Mouse (Mus musculus): ENCODE measurements around the gene Fcrlb. TPM values are rescaled to one million over a fixed set of nuclear protein-coding genes. Genes with fewer than 3 reads are reported as not detected.

The Fcrlb gene
- total and polyA plus RNA-seq, 2 experiments from 2014 or later = not detected

- TF ChIP-seq EP300 (IDR thresholded peaks at IDR 0.05; ENCODE audit: low read depth) = no peak
- TF ChIP-seq CTCF (IDR thresholded peaks at IDR 0.05; ENCODE audit: low read depth) = no peak
- Histone ChIP-seq H3K9me3 (replicated peaks; ENCODE audit: control insufficient read depth, low read length) (no peaks in the 10 kb centered on the region), H3K4me1 (ENCODE audit: control insufficient read depth, insufficient read depth) (no peaks in the 10 kb centered on the region), H3K4me3 (ENCODE audit: low read depth, low read length) (no peak overlapping the region), H3K4me2 (ENCODE audit: low read depth, low read length) (no peak overlapping the region), H3K9ac (replicated peaks; ENCODE audit: low read depth, low read length) (no peak overlapping the region), H3K27ac (ENCODE audit: low read depth) (no peak overlapping the region), H3K27me3 (ENCODE audit: control insufficient read depth, insufficient read depth, low read length) (no peaks in the 10 kb centered on the region), H3K36me3 (replicated peaks; ENCODE audit: control insufficient read depth, insufficient read depth, low read length) (no peaks in the 10 kb centered on the region)
- WGBS = 62% methylated on average over 1 of the region's 1 CpGs
- no peak for DNase-seq (ENCODE audit: low spot score)
- ATAC-seq (ENCODE audit: insufficient read depth, low read depth) = no peak
Measured at GRCm38 (mm10) chr1:170933940-170934339, 21.2 kb upstream of the Fcrlb start.

GRCm38 (mm10) chr1:170933386-170933920, 20.7 kb upstream of the Fcrlb start:
- no peaks in the 10 kb centered on the region for H3K4me1 ChIP-seq (ENCODE audit: control insufficient read depth, insufficient read depth)
- H3K9me3 ChIP-seq (replicated peaks; ENCODE audit: control insufficient read depth, low read length) = no peaks in the 10 kb centered on the region
- TF ChIP-seq EP300 (IDR thresholded peaks at IDR 0.05; ENCODE audit: low read depth) (no peak), CTCF (IDR thresholded peaks at IDR 0.05; ENCODE audit: low read depth) (no peak)
- DNase-seq (ENCODE audit: low spot score) (no peak), ATAC-seq (ENCODE audit: insufficient read depth, low read depth) (no peak)
- no peak overlapping the region for H3K4me3 ChIP-seq (ENCODE audit: low read depth, low read length)
- WGBS = 77% methylated on average over 6 of the region's 6 CpGs
- H3K27ac ChIP-seq (ENCODE audit: low read depth) = no peak overlapping the region
- H3K27me3 ChIP-seq (ENCODE audit: control insufficient read depth, insufficient read depth, low read length) = no peaks in the 10 kb centered on the region
- H3K4me2 ChIP-seq (ENCODE audit: low read depth, low read length) = no peak overlapping the region
- H3K9ac ChIP-seq (replicated peaks; ENCODE audit: low read depth, low read length) = no peak overlapping the region
- H3K36me3 ChIP-seq (replicated peaks; ENCODE audit: control insufficient read depth, insufficient read depth, low read length) = no peaks in the 10 kb centered on the region

- ATAC-seq (ENCODE audit: insufficient read depth, low read depth) (no peak), DNase-seq (ENCODE audit: low spot score) (no peak)
- no peaks in the 10 kb centered on the region for H3K36me3 ChIP-seq (replicated peaks; ENCODE audit: control insufficient read depth, insufficient read depth, low read length)
- H3K27ac ChIP-seq (ENCODE audit: low read depth) = no peak overlapping the region
- H3K4me2 ChIP-seq (ENCODE audit: low read depth, low read length) = no peak overlapping the region
- H3K4me3 ChIP-seq (ENCODE audit: low read depth, low read length) = no peak overlapping the region
- H3K9me3 ChIP-seq (replicated peaks; ENCODE audit: control insufficient read depth, low read length) = no peaks in the 10 kb centered on the region
- H3K9ac ChIP-seq (replicated peaks; ENCODE audit: low read depth, low read length) = no peak overlapping the region
- no peak for TF ChIP-seq EP300 (IDR thresholded peaks at IDR 0.05; ENCODE audit: low read depth)
- no peak for TF ChIP-seq CTCF (IDR thresholded peaks at IDR 0.05; ENCODE audit: low read depth)
- no peaks in the 10 kb centered on the region for H3K27me3 ChIP-seq (ENCODE audit: control insufficient read depth, insufficient read depth, low read length)
- whole genome bisulfite sequencing = 70% methylated on average over 3 of the region's 3 CpGs
- H3K4me1 ChIP-seq (ENCODE audit: control insufficient read depth, insufficient read depth) = no peaks in the 10 kb centered on the region
Measured at GRCm38 (mm10) chr1:170932043-170932442, 19.3 kb upstream of the Fcrlb start.

GRCm38 (mm10) chr1:170929245-170929644, 16.5 kb upstream of the Fcrlb start:
- Histone ChIP-seq H3K27me3 (ENCODE audit: control insufficient read depth, insufficient read depth, low read length) (no peaks in the 10 kb centered on the region), H3K9me3 (replicated peaks; ENCODE audit: control insufficient read depth, low read length) (no peaks in the 10 kb centered on the region), H3K36me3 (replicated peaks; ENCODE audit: control insufficient read depth, insufficient read depth, low read length) (no peaks in the 10 kb centered on the region), H3K4me2 (ENCODE audit: low read depth, low read length) (no peak overlapping the region), H3K27ac (ENCODE audit: low read depth) (no peak overlapping the region), H3K4me3 (ENCODE audit: low read depth, low read length) (no peak overlapping the region), H3K4me1 (ENCODE audit: control insufficient read depth, insufficient read depth) (no peaks in the 10 kb centered on the region), H3K9ac (replicated peaks; ENCODE audit: low read depth, low read length) (no peak overlapping the region)
- TF ChIP-seq EP300 (IDR thresholded peaks at IDR 0.05; ENCODE audit: low read depth) (no peak), CTCF (IDR thresholded peaks at IDR 0.05; ENCODE audit: low read depth) (no peak)
- DNase-seq (ENCODE audit: low spot score) = no peak
- WGBS = 85% methylated on average over 4 of the region's 4 CpGs
- ATAC-seq (ENCODE audit: insufficient read depth, low read depth) = no peak

- H3K4me1 ChIP-seq (ENCODE audit: control insufficient read depth, insufficient read depth) = no peaks in the 10 kb centered on the region
- 74% methylated on average over 2 of the region's 2 CpGs for WGBS
- H3K36me3 ChIP-seq (replicated peaks; ENCODE audit: control insufficient read depth, insufficient read depth, low read length) = no peaks in the 10 kb centered on the region
- H3K4me2 ChIP-seq (ENCODE audit: low read depth, low read length) = no peak overlapping the region
- H3K4me3 ChIP-seq (ENCODE audit: low read depth, low read length) = no peak overlapping the region
- H3K9me3 ChIP-seq (replicated peaks; ENCODE audit: control insufficient read depth, low read length) = no peaks in the 10 kb centered on the region
- no peak overlapping the region for H3K27ac ChIP-seq (ENCODE audit: low read depth)
- ATAC-seq (ENCODE audit: insufficient read depth, low read depth) = no peak
- H3K9ac ChIP-seq (replicated peaks; ENCODE audit: low read depth, low read length) = no peak overlapping the region
- no peaks in the 10 kb centered on the region for H3K27me3 ChIP-seq (ENCODE audit: control insufficient read depth, insufficient read depth, low read length)
- no peak for TF ChIP-seq EP300 (IDR thresholded peaks at IDR 0.05; ENCODE audit: low read depth)
- no peak for TF ChIP-seq CTCF (IDR thresholded peaks at IDR 0.05; ENCODE audit: low read depth)
- DNase-seq (ENCODE audit: low spot score) = no peak
Measured at GRCm38 (mm10) chr1:170928467-170928866, 15.7 kb upstream of the Fcrlb start.

GRCm38 (mm10) chr1:170927378-170927777, 14.6 kb upstream of the Fcrlb start, which contains the start of gene Fcrla:
TSS of gene Fcrla (minus strand) at chr1:170927583.
- Histone ChIP-seq H3K27me3 (ENCODE audit: control insufficient read depth, insufficient read depth, low read length) (no peaks in the 10 kb centered on the region), H3K36me3 (replicated peaks; ENCODE audit: control insufficient read depth, insufficient read depth, low read length) (no peaks in the 10 kb centered on the region), H3K4me1 (ENCODE audit: control insufficient read depth, insufficient read depth) (no peaks in the 10 kb centered on the region), H3K4me2 (ENCODE audit: low read depth, low read length) (no peak within 1 kb of the TSS), H3K9me3 (replicated peaks; ENCODE audit: control insufficient read depth, low read length) (no peaks in the 10 kb centered on the region), H3K9ac (replicated peaks; ENCODE audit: low read depth, low read length) (no peak within 1 kb of the TSS), H3K27ac (ENCODE audit: low read depth) (no peak within 1 kb of the TSS), H3K4me3 (ENCODE audit: low read depth, low read length) (no peak within 1 kb of the TSS)
- 83% methylated on average over 3 of the region's 3 CpGs for WGBS
- no peak for ATAC-seq (ENCODE audit: insufficient read depth, low read depth)
- no peak for DNase-seq (ENCODE audit: low spot score)
- TF ChIP-seq EP300 (IDR thresholded peaks at IDR 0.05; ENCODE audit: low read depth) (no peak), CTCF (IDR thresholded peaks at IDR 0.05; ENCODE audit: low read depth) (no peak)

All from heart, postnatal 0 days (tissue).